Mouse (Mus musculus) retina, postnatal 7 days (tissue): ENCODE data around the gene Icam4.
"Not testable (repeated sequence)": the region's sequence is repeated elsewhere in the genome, so short reads cannot be mapped to it uniquely, and the experiment has no call there.

ENCODE experiments used
- DNase-seq: peaks from one replicate; pipeline ENCODE4 v3.0.0-alpha.2; 2012; ENCODE audit warnings: low read depth, low spot score

Gene Icam4

DNA sequence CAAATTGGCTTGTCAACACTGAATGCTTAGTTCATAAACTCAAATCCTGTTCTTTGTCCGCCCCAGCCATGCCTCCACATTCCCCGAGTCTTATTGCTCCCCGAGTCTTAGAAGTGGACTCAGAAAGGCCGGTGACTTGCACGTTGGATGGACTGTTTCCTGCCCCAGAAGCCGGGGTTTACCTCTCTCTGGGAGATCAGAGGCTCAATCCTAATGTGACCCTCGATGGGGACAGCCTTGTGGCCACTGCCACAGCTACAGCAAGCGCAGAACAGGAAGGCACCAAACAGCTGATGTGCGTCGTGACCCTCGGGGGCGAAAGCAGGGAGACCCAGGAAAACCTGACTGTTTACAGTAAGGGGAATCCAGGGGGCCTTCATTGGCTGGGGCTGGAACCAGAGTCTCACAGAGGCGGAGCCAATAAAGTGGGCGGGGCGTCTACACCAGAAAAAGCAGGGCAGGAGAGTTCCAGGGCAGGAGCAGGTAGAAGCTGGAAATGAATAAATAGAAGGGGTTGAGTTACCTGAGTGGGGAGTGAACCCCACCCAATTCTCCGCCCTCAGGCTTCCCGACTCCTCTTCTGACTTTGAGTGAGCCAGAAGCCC, 5.4 kb downstream of the Icam4 start:
- DNase-seq: no peak

DNA sequence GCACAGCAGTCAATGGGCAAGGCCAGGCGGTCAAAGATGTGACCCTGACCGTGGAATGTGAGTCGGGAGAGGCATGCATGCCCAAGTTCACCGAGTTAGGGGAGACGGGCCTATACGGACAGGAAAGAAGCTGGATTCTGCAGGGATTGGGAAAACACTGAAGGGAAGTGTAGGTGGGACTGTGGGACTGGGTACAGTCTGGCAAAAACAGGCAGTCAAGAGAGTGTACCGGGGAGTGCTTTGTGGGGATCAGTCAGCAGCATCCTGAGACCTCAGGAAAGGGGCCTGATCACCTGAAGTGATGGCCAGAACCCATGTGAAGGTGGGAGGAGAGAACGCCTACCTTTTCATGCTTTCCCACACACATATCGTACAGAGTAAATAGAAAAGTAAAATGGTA, 6.4 kb downstream of the Icam4 start:
- no peak for DNase-seq

DNA sequence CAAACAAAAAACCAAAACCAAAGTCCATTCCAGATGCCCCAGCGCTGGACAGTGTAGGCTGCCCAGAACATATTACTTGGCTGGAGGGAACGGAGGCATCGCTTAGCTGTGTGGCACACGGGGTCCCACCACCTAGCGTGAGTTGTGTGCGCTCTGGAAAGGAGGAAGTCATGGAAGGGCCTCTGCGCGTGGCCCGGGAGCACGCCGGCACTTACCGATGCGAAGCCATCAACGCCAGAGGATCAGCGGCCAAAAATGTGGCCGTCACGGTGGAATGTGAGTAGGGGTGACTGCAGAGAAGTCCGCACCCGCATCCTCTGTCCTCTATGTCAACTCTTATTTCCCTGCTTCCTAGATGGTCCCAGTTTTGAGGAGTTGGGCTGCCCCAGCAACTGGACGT, 7.0 kb downstream of the Icam4 start:
- no peak for DNase-seq

GRCm38 (mm10) chr9:21036666-21037065, 7.5 kb downstream of the Icam4 start:
- no peak for DNase-seq

GRCm38 (mm10) chr9:21037481-21037891, 8.3 kb downstream of the Icam4 start:
- no peak for DNase-seq

- no peak for DNase-seq
Measured at GRCm38 (mm10) chr9:21039779-21040178, 10.6 kb downstream of the Icam4 start.

GRCm38 (mm10) chr9:21041308-21041707, 12.1 kb downstream of the Icam4 start:
- no peak for DNase-seq

GRCm38 (mm10) chr9:21043563-21043962, 14.4 kb downstream of the Icam4 start:
- no peak for DNase-seq

GRCm38 (mm10) chr9:21044785-21045184, 15.6 kb downstream of the Icam4 start:
- DNase-seq: not testable (repeated sequence)

GRCm38 (mm10) chr9:21045235-21045634, 16.1 kb downstream of the Icam4 start:
- DNase-seq: no peak

DNA sequence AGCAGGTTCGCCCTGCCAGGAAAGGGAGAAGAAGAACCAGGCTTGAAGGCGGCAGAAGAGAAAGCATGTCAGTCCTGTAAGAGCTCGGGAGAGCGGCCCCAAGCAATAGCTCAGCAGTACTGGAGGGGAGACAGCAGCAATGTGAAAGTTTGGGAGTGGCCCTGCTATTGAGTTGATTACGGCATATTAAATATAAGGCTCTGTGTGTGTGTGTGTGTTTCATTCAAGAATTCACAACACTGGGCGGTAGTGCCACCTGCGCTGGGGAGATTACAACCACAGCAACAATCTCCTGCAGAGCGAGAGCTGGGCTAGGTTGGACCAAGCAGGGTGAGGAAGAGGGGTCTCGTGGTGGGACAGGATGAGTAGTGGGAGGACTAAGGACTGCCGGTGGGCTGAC, 22.4 kb downstream of the Icam4 start:
- no peak for DNase-seq

DNA sequence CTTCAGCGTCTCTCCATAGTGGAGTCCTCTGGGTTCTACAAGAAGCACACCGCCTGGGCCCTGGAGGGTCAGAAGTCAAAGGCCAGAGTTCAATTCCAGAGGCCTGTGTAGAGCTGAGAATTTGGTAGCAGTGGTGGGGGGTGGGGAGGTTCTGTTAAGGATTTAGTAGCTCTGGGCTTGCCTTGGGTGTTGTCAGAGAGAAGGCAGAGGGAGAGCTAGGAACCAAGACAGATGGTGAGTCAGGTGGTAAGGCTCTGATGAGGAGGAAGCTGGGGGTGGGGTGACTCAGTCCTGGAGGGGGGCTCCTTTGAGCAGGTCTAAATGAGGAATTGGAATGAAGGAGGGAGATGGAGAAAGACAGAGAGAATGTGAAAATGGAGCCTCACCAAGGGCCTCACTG, 33.8 kb downstream of the Icam4 start:
- DNase-seq: no peak

DNA sequence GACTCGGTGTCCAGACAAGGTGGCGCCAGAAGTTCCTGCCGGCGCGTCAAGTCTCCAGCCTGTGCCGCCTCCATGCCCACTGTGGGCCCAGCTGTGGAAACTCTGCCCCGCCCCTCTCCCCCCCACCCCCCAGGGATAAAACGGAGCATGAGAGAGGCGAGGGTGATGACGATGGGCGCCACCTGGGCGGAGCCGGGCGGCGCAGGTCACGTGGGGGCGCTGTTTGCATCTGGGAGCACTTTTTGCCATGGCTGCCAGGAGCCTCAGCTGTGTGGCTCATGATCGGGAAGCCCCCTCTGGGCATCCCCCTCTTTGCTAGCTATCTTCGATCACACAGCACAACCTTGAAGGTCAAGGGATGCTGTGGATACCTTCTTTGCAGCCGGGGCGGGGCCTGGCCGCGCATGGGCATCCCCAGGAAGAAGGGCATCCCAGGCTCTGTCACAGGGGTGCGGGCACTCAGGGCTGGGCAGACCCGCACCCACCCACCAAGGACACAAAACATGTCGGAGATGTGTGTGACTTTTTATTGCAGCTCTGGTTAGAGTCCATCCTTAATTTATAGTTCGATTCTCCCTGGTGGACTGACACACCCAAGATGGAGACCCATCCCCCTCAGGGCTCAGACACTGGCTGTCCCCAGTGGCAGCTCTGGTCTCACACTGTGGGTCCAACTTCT, 38.0 kb downstream of the Icam4 start, which contains the start of gene Zglp1:
Zglp1 (minus strand) TSS at position 88 of the 679 bp plus-strand sequence.
- no peak for DNase-seq

GRCm38 (mm10) chr9:21072641-21073040, 43.5 kb downstream of the Icam4 start:
- DNase-seq: no peak

DNA sequence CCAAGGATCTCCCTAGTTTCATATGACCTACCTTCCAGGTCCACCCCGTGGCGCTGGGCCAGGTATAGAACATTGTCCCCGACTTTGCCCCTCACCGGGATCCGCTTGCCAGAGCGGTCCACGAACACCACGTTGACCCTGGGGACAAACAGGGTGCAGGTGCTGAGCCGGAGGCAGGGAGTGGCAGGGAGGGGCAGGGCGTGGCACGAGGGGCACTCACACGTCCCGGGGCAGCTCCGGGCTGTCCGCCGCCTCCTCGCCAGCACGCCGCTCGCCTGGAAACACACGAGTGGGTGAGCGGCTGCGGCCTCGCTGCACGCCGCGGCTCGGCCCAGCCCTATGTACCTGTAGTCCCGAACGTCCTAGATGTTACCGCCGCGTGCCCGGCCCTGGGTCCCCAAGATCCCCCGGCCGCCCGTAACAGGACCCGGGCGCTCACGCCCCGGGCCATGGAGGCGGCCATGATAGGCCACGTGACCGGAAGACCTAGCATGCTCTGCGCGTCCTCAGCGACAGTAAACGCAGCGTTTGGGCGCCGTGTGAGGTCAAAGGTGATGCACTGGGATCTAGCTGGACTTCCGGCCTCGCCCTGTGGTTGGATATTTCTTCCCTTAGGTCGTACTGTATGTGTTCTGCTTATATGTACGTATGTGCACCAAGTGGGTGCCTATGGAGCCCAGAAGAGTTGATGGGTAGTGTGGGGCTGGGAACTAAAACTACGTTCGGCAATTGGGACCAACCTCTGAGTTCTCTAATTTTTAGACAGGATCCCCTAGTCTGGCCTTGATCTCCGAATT, 44.1 kb downstream of the Icam4 start, which contains the start of the genes Gm49373 and Fdx1l:
Gm49373 (minus strand) TSS at position 53 of the 797 bp plus-strand sequence.
Fdx1l (minus strand) TSS at position 571 of the 797 bp plus-strand sequence.
- DNase-seq: peak; percentile 74

DNA sequence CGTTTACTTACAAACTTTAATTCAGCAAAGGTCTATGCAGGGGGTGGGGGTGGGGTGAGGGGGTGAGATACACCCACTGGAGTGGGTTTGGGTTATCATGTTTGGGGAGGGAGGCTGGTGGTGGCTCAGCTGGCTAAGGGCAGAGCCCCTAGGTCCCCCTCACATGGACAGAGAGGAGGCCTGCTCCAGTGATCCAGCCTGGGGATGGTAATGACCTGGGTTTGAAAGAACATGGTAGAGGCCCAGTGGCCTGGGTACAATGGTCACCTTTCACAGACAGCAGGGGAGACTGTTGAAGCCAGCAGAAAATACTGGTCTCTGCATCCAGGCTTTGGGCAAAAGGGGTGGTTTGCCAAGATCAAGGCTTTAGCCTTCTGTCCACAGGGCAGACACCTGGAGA, 45.0 kb downstream of the Icam4 start:
- DNase-seq: no peak

- no peak for DNase-seq
Measured at GRCm38 (mm10) chr9:21075625-21076024, 46.5 kb downstream of the Icam4 start.
